Mouse (Mus musculus): ENCODE data around the gene Fbxw8.

Fbxw8 gene

DNA sequence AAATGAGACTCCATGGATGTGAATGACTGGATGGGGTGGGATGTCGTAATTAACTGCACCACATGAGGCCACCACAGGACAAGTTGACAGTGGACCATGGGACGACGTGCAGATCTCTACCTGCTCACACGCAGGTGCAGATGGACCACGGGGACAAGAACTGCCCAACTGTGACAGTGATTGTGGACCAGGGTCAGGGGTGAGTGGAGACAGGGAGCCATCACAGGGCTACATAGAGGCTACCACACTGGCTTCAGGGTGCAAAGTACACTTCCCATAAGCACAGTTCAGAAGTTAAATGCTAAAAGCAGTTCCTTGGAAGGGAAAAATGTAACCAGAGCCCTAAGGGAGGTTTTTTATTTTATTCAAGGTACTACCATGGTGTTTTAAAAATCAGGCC lies 83.5 kb downstream of the Fbxw8 start:
- DNase-seq: no peak

DNA sequence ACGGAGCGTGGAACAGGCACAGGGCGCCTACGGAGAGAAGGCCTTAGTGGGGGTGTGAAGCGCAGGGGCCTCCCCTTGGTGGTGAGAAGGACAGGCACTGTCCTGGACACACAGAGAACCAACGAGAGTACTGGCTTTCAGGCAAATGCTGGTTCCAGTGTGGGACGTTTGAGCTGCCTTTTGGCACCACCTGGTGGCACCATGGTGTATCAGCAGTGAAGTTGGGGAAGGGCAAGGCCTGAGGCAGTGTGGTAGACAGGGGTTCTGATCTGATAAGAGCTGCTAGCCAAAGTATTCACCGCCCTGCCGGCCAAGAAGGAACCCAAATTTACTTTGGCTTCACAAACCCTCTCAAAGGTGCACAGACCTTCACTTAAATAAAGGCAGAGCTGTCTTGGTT lies 85.9 kb downstream of the Fbxw8 start:
- DNase-seq: peak; percentile 78 to 82

DNA sequence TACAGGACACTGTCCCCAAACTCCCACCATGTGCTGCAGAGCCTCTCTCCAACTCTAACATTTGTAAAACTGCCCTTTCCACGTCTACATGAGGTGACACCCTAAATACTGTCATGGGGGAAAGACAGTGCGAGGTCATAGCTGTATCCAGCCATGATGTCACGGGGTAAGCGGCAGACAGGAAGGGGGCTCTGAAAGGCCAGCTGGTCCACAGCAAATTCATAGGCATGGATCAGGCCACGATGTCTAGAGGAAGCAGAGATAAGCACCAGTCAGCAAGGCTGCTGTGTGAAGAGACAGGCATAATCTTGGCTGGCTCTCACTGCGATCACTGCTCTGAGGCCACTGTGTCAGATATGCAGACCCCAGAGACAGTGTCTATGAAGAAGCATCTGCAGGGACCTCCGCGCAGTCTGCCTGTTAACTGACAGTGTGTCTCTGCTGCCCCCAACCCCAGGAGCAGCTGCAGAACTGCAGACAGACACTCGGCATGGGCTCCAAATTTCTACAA lies 87.2 kb downstream of the Fbxw8 start:
- no peak for DNase-seq

DNA sequence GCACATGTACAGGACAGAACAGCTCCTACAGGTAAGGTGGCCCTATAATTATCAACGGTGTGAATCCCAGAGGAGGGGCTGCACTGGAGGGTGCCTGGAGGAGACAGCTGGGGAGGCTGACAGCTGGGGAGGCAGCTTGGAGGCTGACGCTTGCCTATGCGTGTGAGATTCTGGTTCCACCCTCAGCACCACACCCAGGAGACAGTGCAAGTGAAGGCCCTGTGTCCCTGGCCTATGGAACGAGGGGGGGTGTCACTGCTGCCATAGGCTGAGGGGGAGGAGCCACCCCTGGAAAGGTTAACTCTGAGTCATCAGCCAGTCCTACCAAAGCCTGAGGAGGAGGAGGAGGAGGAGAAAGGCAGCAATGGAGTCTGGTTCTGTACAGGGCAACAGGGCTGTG lies 87.7 kb downstream of the Fbxw8 start:
- no peak for DNase-seq

DNA sequence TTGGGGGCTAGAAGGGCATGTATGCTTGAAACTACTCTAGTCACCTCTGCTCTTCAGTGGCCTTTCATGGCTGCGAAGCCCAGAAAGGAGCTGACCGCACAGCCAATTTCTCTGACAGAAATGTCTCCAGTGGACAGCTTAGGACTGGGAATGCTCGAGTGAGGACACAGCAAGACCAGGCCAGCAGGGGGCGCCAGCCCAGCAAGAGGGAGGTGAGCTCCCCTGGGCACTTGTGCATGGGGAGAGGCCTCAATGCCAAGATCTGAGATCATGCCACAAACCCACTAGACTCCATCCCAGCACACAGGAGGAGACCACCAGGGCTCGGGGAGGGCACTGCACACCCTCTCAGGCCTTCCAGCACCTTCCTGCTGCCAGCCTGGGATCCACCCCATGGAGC lies 88.4 kb downstream of the Fbxw8 start:
- peak; percentile 74 to 78 for DNase-seq

DNA sequence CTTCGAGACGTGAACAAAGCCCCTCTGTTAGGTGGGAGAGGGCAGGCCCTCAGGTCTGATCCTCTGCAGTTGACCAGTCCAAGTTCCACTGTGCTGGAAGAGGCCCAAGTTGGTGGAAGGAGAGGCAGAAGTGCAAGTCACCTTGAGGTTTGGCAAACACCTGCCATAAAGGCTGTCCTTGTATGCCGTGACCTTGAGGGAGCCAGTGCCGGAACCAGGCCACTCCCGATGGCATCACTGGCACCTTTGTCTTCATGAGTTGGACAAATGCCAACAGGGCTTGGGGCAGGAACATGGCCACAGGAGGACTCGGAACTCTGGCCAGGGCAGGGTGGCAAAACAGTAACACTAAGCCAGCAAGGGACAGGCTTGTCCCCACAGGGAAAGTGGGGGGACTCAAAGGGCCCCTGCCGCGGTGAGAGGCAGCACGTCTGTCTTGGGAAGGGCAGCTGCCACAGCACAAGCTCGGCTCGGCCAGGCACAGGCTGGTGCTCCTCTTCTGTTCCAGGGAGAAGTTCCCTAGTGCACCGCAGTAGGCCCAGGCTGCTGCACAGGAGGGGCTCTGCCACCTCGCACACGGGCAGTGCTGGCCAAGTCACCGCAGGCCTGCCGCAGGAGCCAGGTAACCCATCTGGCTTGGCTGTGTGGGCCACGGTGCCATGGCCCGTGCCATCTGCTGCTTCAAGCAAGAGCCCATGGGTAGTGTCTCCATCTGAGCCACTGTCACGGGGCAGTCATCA lies 89.6 kb downstream of the Fbxw8 start:
- DNase-seq: no peak

DNA sequence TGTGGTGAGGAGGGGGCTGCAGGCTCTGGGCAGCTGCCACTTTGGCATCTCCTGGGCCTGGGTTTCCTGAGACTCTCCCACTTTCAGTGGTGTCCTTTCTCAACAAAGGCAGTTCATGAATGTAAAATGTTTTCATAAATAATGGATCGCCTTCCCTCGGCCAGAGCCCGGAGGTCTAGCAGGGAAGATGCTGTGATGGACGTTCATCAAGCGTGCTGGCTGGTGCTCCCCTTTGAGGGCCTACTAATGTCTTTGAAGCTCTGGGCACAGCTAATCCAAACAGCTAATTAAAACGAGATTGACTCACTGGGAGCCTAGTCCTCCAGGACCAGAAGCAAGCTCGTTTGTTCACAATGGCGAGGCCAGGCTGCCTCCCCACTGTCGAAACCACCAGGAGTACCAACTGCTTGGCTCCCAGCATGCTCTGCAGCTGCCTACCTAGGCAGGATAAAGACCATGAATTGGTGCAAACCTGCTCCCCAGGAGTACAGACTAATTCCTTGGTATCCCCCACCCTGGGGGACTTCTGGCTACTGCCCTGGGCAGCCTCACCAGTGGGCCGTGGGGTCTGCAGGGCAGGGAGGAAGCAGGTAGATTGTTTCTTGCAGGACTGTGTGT lies 90.9 kb downstream of the Fbxw8 start:
- no peak for DNase-seq

DNA sequence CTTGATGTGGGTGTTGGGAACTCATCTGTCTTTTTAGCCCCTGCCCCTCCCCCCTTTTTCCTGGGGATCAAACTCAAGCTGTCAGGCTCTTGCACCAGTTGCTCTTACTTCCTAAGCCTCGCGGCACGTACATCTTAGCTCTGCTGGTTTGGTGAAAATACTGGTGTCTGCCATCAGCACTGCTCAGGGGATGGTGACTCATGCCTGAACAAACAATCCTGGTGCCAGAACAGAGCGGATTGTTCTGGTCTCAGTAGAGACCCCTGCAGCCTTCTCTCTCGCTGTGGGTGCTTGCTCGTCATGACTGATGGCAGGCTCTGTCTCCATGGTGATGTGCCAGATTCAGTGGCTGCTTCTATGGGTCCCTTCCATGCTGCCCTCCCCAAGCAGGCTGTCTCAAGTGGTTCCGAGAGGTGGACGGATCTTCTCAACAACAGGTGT lies 92.1 kb downstream of the Fbxw8 start:
- DNase-seq: no peak

DNA sequence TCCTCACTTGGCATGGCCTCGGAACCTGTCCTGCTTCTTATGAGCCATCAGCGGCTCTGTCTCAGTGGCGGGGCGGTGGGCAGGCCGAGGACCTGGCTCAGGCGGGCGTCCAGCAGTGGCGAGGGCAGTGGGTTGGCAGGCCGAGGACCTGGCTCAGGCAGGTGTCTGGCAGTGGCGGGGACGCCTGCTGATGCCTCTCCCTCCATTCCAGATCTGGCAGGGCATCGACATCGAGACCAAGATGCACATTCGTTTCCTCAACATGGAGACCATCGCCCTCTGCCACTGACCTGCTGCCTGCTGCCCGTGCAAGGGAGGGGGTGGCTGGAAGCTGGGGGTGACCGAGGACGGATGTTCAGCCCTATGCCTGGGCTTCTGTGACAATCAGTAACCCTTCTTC lies 93.9 kb downstream of the Fbxw8 start:
- DNase-seq: no peak

DNA sequence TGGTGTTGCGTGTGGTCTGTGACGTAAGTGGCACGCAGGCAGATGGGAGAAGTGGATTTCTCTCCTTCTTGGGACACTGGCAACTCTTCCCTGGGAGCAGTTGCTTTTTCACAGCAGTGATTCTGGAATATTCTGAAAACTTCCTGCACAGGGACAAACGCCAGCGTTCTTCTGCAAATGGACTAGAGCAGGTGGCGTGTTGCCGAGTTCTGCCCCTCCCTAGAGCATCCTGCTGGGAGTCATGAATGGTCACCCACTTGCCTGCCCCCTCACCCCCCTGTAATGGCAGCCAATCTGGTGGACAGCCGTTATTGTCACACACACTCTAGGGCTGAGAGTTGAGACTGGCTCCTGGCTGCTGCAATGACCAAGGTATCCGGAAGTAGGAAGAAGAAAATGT lies 95.6 kb downstream of the Fbxw8 start:
- DNase-seq: no peak

DNA sequence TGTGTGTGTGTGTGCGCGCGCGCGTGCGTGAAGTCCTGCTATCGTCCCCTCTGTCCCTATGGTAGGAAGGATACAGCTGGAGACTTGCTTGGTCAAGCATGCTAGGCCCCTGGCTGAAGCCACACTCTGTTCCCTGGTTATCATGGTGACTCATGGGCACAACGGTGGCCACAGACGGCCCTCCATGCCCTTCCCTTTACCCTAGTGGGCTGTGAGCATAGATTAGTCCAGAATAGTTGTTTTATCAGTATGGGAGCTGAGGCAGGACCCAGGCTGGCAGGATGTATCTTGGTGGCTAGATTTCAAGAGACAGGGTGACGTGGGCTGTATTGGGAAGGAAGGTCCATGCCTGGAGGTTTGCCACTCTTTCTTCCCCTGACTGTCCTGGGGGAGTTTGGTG lies 96.4 kb downstream of the Fbxw8 start:
- no peak for DNase-seq

DNA sequence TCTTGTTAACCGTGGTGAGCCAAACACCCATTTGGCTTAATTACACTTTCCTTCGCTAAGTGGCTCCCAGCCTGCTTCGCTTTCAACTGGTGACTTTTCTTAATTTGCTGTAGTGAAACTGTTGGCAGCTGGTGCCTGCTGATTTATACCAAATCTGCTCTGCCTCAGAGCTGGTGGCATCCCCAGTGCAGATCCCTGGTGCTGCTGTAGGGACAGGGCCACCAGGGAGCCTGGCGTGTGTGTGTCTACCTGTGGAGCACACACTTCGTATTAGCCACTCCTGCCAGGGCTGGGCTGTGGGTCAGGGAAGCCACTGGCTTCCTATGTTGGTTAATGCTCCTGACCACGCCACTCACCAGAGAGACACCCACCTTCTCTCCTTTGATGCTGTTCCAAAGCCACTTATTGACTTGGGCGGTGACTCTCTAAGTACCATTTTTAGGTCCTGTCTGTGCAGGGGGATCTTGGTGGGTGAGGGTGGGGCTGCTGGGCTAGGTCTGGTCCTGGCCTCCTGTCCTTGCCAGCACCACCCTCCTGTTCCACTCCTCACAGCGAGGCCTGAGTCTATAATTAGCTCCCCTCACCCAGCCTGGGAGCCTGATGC lies 97.7 kb downstream of the Fbxw8 start:
- DNase-seq: no peak

DNA sequence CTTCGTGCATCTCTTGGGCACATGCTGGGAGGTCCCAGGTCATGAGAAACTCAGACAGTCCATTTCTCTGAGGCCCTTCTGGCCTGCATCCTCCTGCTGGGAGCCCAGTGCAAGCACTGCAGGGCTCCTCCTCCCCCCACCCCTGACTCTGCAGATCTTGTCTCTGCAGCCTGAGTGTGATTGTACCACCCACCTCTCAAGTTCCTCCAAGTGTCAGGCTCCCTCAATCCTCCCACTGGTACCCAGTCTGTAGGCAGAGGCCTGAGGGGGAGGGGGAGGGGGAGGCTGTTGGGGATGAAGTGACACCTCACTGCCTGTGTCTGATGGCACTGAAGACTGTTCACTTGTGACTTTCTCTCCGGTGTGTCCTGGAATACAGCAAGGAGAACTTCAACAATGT lies 102.1 kb downstream of the Fbxw8 start:
- DNase-seq: no peak

DNA sequence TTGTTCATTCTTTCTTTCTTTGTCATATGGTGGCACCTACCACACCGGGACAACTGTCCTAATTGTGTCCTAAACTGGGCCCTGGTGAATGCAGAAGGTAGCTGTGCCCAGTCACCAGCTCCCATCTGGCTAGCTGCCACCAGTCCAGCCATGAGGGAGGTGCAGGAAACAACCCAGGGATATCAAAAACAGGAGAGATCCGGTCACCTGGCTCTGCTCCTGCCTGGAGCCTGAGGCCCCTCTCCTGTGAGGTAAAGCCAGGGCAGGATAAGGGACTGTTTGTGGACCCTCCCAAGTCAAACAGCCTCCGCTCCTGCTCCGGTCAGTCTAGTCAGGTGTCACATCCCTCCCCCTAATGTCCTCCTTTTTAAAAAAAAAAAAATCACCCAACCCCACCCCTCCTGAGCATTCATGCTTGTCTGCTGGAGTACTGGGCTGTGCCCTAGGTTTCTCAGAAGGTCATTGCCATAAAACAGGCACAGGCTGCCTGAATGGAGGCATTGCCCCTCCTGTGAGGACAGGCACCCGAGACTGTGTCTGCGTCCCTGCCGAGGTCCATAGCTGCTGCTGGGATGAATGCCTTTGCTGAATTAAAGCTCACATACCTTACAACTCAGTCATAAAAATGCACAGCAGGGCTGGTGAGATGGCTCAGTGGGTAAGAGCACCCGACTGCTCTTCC lies 103.1 kb downstream of the Fbxw8 start:
- DNase-seq: no peak

DNA sequence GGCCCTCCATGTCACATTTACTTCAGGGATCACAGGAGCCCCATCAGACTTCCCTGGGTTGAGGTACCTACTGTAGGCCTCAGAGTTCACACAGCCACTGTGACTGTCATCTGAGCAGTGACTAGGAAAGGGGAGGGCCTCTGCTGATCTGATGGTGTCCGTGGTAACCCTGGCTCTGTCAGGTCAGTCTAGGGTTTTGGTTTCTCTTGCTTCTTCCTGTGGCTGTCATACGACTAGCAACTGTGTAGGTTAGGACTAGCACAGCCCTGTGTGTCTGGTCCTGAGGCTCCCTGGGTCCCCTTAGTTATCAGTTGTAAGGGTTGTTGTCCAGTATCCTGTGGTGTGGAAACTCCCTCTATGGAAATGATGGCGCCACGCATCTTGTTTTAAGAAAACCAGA lies 104.5 kb downstream of the Fbxw8 start:
- DNase-seq: no peak

DNA sequence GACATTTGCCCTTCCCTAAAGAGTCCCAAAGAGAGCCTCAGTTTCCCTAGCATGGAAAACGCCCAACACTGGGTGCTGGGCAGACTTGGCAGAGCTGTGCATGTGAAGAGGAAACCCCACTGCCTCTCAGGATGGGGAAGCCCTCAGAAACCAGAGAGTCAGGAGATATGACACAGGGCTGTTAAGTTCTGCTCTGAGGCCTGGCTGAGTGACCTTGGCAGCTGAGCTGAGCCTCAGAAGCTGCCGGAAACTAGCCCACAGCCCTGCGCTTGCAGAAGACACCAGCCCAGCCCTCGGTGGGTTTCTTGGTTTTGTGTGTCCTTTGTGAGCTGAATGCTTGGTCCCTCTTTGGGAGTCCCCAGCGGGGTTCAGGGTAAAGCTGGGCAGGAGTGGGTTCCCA lies 106.3 kb downstream of the Fbxw8 start:
- no peak for DNase-seq

DNA sequence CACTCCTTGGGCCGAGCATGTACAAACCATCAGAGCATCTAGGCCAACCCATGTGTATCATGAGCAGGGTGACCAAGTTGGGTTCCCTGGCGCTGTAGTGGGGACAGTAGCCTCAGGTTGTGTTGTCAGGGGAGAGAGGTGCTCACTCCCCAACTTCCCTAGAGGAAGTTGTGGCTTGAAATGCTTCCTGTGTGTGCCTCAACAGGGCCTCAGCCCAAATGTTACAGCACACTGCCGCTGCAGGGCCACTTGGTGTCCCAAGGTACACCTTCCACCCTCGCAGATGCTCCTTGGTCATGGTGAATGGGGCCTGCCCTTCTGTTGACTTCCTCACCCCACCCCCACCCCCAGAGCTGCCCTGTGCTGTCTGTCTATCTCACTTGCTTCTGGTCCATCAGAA lies 106.9 kb downstream of the Fbxw8 start:
- no peak for DNase-seq

DNA sequence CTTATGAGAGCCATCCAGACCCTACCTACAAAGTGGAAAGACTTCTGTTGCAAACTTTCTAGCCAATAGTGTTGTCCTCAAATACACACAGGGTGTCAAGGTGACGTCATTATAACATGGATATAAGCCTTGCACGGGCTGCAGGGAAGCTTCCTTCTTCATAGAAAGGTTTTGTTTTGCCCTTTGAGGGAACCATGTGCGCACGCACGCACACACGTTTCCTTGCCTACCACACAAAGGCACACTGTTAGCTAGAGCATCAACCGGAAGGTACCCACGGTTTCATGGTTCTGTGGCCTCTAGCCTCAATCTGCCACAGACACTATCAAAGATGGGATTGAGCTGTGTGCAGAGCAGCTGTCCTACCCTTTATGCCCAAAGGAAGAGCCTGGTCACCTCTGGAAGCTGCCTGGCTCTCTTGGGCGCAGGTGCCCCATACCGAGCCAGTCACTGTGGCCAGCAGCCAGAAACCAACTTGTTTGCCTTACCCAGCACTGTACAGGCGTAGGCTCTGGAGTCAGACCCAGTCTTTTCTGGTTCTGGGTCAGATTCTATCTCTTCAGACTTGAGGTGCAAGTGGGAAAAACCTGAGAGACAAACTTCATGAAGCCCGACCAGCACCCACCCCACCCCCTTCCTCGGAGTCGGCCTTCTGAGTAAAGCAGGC lies 108.0 kb downstream of the Fbxw8 start:
- DNase-seq: peak in 1 of 2 experiments; percentile 40

DNA sequence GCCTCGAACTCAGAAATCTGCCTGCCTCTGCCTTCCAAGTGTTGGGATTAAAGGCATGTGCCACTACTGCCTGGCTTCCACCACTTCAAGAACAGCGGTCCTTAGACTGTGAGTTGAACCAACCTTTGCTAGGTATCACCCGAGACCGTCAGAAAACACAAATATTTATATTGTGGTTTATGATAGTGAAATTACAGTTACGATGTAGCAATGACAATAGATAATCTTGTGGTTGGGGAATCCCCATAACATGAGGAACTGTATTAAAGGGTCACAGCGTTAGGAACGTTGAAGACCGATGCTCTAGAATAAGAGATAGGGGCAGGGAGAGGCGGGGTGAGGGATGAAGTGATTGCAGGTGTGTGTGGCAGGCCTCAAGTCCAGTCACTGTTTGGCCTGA lies 109.9 kb downstream of the Fbxw8 start:
- DNase-seq: no peak

DNA sequence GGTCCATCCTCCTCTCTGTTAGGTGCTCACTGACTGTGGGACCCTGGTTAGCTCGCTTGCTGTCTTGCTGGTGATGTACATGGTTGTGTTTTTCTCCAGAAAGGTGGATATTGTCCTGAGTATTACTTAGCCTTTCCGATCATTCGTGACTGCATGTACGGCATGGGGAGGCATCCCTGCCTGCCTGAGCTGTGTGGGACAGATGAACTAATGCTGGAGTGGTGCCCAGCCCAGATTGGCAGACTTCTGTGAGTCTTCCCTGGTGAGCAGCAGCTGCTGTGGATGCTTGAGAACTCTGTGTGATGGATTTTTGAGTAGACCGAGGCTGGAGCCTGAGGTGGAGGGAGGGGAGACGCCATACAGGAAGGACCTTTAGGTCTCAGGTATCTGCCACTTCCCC lies 110.4 kb downstream of the Fbxw8 start:
- no peak for DNase-seq

DNA sequence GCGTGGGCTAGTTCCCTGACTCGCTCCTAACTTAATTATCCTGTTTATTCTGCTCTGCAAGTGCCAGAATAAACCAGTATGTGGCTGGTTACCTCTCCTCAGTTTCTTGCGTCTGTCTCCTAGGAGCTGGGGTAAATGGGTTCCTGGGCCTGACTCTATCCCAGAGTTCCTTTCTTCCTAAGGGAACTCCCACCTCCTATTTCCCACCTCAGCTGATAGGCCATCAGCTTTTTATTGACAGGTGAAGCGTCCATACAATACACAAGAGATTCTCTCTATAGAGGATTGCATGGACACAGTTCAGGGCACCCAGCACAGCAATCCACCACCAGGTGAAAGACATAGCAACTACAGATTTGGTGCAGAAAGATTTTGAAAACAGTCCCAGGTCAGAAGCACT lies 111.5 kb downstream of the Fbxw8 start:
- no peak for DNase-seq

DNA sequence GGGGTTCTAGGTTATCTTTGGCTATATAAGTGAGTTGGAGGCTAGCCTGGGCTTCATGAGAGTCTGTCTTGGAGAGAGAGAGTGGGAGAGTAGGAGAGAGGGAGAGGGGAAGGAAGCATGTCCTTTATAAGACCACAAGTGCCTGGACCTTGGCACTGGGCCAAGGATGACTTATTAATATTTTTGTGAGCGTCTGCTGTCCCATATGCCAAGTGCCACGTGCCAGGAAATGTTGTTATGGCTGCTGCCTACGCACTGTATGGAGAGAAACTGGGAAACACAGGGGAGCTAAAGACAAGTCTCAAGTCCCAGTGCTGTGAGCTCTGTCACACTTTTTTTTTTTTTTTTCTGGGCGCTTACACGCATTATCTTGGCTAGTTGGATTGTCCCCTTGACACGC lies 112.7 kb downstream of the Fbxw8 start:
- DNase-seq: no peak

DNA sequence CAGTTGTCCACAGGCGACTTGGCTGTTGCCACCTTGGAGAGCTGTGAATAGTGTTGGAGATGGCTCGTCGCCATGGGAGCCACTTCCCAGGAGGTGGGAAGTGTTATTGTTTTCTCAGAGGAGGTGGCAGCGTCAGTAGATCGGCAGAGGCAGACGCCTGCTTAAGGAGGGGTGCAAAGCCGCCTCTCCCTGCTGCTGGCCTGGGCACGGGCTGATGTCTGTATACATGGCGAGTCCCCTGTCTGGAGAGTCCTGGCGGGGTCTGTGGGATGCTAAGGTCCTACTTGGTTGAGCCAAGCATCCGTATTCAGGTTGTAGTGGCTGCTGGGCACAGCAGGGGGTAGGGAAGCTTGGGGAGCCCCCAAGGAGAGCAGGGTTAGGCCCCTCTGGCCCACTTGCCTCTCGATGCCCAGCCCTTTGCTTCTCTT lies 116.0 kb downstream of the Fbxw8 start:
- no peak for DNase-seq

Data from thymus, postnatal 36 days (tissue).